Mouse (Mus musculus): ENCODE results near the gene Lman1l.
A peak's percentile ranks its signal among the peaks of the same experiment; 100 is the strongest.

Lman1l gene

DNA sequence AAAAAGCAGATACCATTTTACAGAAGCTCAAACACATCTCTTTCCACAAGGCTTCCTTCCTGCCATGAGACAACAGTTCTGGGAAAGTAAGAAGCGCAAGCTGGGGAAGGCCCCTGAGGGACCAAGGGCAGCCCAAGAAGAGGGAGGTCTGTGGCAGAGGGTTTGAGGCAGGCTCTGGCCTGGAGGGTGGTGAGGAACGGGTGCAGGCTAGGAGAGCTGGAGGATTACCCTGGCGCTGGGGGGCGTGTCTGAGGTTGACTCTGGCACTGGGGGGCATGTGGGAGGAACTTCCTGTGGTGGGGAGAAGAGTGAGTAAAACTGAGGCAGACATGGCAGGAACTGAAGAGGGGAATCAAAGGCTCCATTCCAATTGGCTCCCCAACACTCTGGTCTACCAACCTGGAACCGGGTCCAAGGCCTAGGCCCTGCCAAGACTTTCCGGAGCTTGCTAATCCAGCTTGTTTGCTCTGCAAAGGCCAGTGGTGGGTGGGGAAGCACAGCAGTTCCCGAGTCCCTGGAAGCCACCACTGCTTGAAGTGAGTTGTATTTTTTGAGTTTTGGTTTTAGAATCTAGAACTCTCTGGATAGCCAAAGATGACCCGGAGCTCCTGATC is 2.9 kb downstream of the Lman1l start:
- no peak for DNase-seq

- DNase-seq = no peak
Observed at GRCm38 (mm10) chr9:57614786-57615185, 5.8 kb downstream of the Lman1l start.

- DNase-seq = no peak
Observed at GRCm38 (mm10) chr9:57613975-57614374, 6.6 kb downstream of the Lman1l start.

GRCm38 (mm10) chr9:57612587-57612986 is 8.0 kb downstream of the Lman1l start:
- no peak for DNase-seq

GRCm38 (mm10) chr9:57610359-57610826 is 10.2 kb downstream of the Lman1l start:
- DNase-seq = peak in 1 of 2 experiments; percentile 13

GRCm38 (mm10) chr9:57609803-57610202 is 10.8 kb downstream of the Lman1l start:
- DNase-seq = no peak

DNA sequence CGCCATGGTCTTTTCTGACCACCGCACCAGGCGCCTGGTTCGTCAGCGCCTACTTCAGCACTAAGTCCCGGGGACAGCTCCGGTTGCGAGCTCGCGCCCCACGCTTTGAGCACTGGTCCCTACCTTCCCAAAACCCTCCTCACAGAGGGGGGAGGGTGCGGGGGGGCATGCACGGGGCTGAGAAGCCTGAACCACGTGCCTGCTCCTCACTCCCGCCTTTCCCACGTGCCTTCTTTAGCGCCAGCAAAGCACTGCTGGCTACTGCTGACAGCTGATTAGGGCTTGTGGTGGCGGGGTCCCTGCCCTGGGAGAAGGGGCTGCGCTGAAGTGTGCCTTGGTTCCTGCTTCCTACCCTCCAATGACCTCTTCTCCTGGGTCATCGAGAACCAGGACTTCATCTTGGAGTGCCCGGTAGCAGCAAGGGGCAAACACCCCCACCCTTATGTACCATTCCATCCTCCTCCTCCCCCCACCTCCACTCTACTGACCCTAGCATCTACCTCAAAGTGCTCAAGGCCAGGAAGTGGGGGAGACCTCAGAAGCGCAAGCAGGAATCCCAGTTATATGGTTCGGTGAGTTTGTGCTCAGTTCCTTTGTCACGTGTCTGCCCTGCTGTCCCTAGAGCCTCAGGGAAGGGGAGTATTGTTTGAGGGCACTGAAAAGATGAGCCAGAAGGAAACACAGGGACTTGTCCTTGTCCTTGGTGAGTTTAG is 14.3 kb downstream of the Lman1l start, which contains the start of gene Cplx3:
Gene Cplx3 (minus strand): TSS at position 143 of the 713 bp plus-strand sequence.
- peak; percentile 64 to 65 for DNase-seq

- no peak for DNase-seq
Observed at GRCm38 (mm10) chr9:57605503-57605902, 15.1 kb downstream of the Lman1l start.

DNA sequence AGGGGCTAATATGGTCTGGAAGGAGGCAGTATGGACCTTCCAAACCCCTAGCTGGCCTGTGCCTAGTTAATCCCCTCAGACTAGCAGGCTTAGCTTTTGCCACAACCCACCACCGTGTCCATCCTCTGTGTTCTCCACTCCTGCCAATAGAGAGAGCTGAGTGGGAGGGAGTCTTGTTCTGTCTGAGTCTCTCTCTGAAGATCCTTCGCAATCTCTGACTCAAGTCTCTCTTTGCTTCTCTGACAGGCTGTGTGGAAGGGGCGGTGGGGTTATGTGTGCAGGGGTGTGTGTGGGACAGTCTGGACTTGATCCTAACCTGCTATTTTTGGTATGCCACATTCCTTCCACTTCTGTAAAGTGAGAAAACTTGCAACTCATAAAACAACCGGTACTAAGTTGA is 15.7 kb downstream of the Lman1l start:
- no peak for DNase-seq

DNA sequence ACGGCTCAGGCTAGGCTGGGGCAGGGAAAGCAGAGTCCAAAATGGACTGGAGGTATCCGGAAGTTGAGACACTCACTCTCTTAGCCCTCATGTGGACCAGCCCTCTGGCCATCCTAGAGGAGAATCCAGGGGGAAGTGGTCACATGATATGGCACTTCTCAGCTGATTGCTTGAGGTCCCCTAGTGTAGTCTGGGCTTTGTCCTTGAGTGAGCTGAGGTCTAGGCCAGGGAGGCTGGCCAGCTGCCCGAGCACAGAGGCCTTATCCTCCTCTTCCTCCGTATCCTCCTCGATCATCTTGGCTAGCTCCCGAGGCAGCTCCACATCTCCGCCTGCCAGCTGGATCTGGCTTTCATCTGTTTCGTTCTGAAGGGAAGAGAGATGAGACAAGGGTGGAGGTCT is 18.5 kb downstream of the Lman1l start:
- DNase-seq = no peak

GRCm38 (mm10) chr9:57601353-57601706 is 19.2 kb downstream of the Lman1l start:
- DNase-seq = no peak

GRCm38 (mm10) chr9:57600620-57601352 is 19.8 kb downstream of the Lman1l start:
- DNase-seq = no peak

DNA sequence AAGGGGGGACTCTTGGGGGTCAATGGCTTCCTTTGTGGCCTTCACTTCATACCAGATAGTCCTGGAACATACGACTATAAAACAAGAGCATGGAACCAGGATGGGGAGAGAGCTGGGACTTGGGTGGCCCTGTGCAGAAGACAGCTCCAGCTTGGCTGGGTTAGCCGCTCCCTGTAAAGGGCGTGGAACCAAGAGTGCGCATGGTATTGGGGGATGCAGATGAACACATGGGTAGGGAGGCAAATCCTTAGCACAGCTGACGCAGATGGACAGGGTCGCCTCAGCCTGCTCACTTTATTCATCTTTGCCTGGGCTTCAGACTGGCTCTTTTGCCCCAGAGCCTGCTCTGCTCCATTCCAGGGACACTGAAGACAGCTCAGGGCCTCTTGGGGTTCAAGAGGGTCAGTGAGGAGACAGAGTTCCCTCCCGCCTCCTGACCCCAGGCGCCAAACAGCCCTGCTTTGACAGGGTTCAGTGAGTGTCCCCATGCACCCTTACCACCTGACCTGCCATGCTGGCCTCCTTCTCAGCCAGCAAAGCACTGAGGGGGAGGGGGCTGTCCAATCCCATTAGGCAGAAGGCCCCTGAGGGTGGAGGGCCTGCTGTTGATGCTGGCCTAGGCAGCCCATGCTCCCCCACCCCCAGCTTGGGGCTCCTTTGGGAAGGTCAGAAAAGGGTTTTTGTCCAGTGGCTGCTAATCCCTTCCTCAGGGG is 21.6 kb downstream of the Lman1l start:
- no peak for DNase-seq

- no peak for DNase-seq
Observed at GRCm38 (mm10) chr9:57597929-57598382, 22.6 kb downstream of the Lman1l start.

GRCm38 (mm10) chr9:57597265-57597664 is 23.3 kb downstream of the Lman1l start:
- DNase-seq = no peak

DNA sequence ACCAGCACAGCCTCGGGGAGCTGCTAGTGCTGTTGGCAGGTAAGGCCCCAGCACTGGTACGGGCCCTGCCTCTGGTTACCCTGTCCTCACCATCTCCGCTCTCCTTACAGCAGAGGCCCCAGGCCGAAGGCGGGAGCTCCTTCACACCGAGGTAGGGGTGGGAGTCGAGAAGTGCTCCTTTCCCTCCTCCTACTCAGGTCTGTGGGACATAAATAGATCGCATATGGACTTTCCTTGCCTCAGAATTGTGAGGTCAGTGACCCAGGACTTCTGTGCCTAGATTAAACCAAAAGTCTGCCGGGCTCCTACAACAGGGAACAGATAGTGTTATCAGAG is 26.4 kb downstream of the Lman1l start:
- DNase-seq = no peak

GRCm38 (mm10) chr9:57593454-57594173 is 27.0 kb downstream of the Lman1l start:
- DNase-seq = no peak

DNA sequence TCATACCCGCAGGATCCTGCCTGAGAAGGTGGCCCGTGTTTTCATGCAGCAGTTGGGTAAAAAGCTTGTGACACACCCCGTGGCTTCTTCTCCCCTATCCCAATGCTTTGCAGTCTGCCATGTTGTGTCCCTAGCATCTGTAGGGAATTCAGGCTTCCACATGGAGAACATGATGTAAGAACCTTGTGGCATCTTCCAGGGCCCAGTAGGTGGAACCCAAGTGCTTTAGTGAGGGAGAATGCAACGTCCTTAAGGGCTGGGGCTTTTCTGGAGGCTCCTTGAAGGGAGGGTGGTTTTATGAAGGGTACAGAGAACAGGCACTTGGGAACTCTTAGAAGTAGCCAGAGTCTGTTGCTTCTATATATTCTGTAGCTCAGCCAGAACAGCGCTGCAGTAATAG is 29.8 kb downstream of the Lman1l start:
- DNase-seq = no peak

- DNase-seq = peak; percentile 84 to 86
Observed at GRCm38 (mm10) chr9:57589224-57590126, 31.1 kb downstream of the Lman1l start, which contains the start of gene Ulk3. Gene Ulk3 (plus strand): TSS chr9:57589452.

- DNase-seq = peak in 1 of 2 experiments; percentile 12
Observed at GRCm38 (mm10) chr9:57584991-57585390, 35.6 kb downstream of the Lman1l start.

GRCm38 (mm10) chr9:57577144-57577849 is 43.3 kb downstream of the Lman1l start:
- no peak for DNase-seq

All from B cell, adult 2 months (primary cell).